Mouse (Mus musculus): Measurements from ENCODE around the gene Il1r2. TPM values are rescaled to one million over a fixed set of nuclear protein-coding genes. Genes with fewer than 3 reads are reported as not detected.

Il1r2 gene
- polyA plus RNA-seq (2014; fragmentation: Nextera tagmentation; extraction: Ambion mirVana): 0.72 TPM in 2 replicates

- H3K4me1 ChIP-seq (replicated peaks; ENCODE audit: control insufficient read depth, insufficient read depth, low read length): no peaks in the 10 kb centered on the region
- DNase-seq (ENCODE audit: low spot score) (no peak), ATAC-seq (ENCODE audit: low FRiP score) (no peak)
- H3K4me3 ChIP-seq (replicated peaks; ENCODE audit: low read length): no peak within 1 kb of the TSS
- H3K4me2 ChIP-seq (replicated peaks): no peak within 1 kb of the TSS
- H3K36me3 ChIP-seq (replicated peaks; ENCODE audit: control insufficient read depth, insufficient read depth): no peaks in the 10 kb centered on the region
- H3K9ac ChIP-seq: no peak within 1 kb of the TSS
- H3K9me3 ChIP-seq (ENCODE audit: control insufficient read depth, low read length): no peaks in the 10 kb centered on the region
- 96% methylated on average over 5 of the region's 5 CpGs for WGBS
- H3K27ac ChIP-seq: no peak within 1 kb of the TSS
- no peaks in the 10 kb centered on the region for H3K27me3 ChIP-seq (ENCODE audit: control insufficient read depth, insufficient read depth, low read length)
These were observed at the start of gene Il1r2 for GRCm38 (mm10) chr1:40073779-40074178. TSS of gene Il1r2 (plus strand) at chr1:40074079.

- Histone ChIP-seq H3K4me1 (replicated peaks; ENCODE audit: control insufficient read depth, insufficient read depth, low read length) (no peaks in the 10 kb centered on the region), H3K27ac (no peak overlapping the region), H3K27me3 (ENCODE audit: control insufficient read depth, insufficient read depth, low read length) (no peaks in the 10 kb centered on the region), H3K4me2 (replicated peaks) (no peak overlapping the region), H3K36me3 (replicated peaks; ENCODE audit: control insufficient read depth, insufficient read depth) (peaks cover 84% of the 10 kb centered on the region), H3K9me3 (ENCODE audit: control insufficient read depth, low read length) (no peaks in the 10 kb centered on the region), H3K9ac (no peak overlapping the region), H3K4me3 (replicated peaks; ENCODE audit: low read length) (no peak overlapping the region)
- ATAC-seq (ENCODE audit: low FRiP score): no peak
- DNase-seq (ENCODE audit: low spot score): no peak
- 94% methylated on average over 27 of the region's 27 CpGs for WGBS
These were observed 49.1 kb upstream of the Il1r2 start for GRCm38 (mm10) chr1:40024554-40025320.

- Histone ChIP-seq H3K27ac (no peak overlapping the region), H3K4me2 (replicated peaks) (no peak overlapping the region), H3K4me1 (replicated peaks; ENCODE audit: control insufficient read depth, insufficient read depth, low read length) (no peaks in the 10 kb centered on the region), H3K9me3 (ENCODE audit: control insufficient read depth, low read length) (no peaks in the 10 kb centered on the region), H3K27me3 (ENCODE audit: control insufficient read depth, insufficient read depth, low read length) (no peaks in the 10 kb centered on the region), H3K4me3 (replicated peaks; ENCODE audit: low read length) (no peak overlapping the region), H3K9ac (no peak overlapping the region), H3K36me3 (replicated peaks; ENCODE audit: control insufficient read depth, insufficient read depth) (peaks cover 78% of the 10 kb centered on the region)
- ATAC-seq (ENCODE audit: low FRiP score) (no peak), DNase-seq (ENCODE audit: low spot score) (no peak)
- 86% methylated on average over 5 of the region's 5 CpGs for WGBS
These were observed 48.5 kb upstream of the Il1r2 start for GRCm38 (mm10) chr1:40025416-40025815.

- Histone ChIP-seq H3K36me3 (replicated peaks; ENCODE audit: control insufficient read depth, insufficient read depth) (peaks cover 62% of the 10 kb centered on the region), H3K9me3 (ENCODE audit: control insufficient read depth, low read length) (no peaks in the 10 kb centered on the region), H3K27me3 (ENCODE audit: control insufficient read depth, insufficient read depth, low read length) (no peaks in the 10 kb centered on the region), H3K27ac (no peak overlapping the region), H3K9ac (no peak overlapping the region), H3K4me3 (replicated peaks; ENCODE audit: low read length) (no peak overlapping the region), H3K4me1 (replicated peaks; ENCODE audit: control insufficient read depth, insufficient read depth, low read length) (no peaks in the 10 kb centered on the region), H3K4me2 (replicated peaks) (no peak overlapping the region)
- DNase-seq (ENCODE audit: low spot score) (no peak), ATAC-seq (ENCODE audit: low FRiP score) (no peak)
- 85% methylated on average over 7 of the region's 7 CpGs for WGBS
These were observed 46.7 kb upstream of the Il1r2 start for GRCm38 (mm10) chr1:40027116-40027620.

GRCm38 (mm10) chr1:40028207-40028998 lies 45.5 kb upstream of the Il1r2 start:
- no peak overlapping the region for H3K9ac ChIP-seq
- H3K4me2 ChIP-seq (replicated peaks): no peak overlapping the region
- H3K27me3 ChIP-seq (ENCODE audit: control insufficient read depth, insufficient read depth, low read length): no peaks in the 10 kb centered on the region
- H3K9me3 ChIP-seq (ENCODE audit: control insufficient read depth, low read length): no peaks in the 10 kb centered on the region
- H3K4me3 ChIP-seq (replicated peaks; ENCODE audit: low read length): no peak overlapping the region
- 0 out of 2 replicates have a peak, but pooled peaks have one; percentile 18 for ATAC-seq (ENCODE audit: low FRiP score)
- peaks cover 50% of the 10 kb centered on the region for H3K36me3 ChIP-seq (replicated peaks; ENCODE audit: control insufficient read depth, insufficient read depth)
- no peak overlapping the region for H3K27ac ChIP-seq
- no peaks in the 10 kb centered on the region for H3K4me1 ChIP-seq (replicated peaks; ENCODE audit: control insufficient read depth, insufficient read depth, low read length)
- DNase-seq (ENCODE audit: low spot score): no peak
- 88% methylated on average over 12 of the region's 12 CpGs for WGBS

GRCm38 (mm10) chr1:40029597-40029996 lies 44.3 kb upstream of the Il1r2 start:
- ATAC-seq (ENCODE audit: low FRiP score): no peak
- 94% methylated on average over 5 of the region's 5 CpGs for WGBS
- DNase-seq (ENCODE audit: low spot score): no peak
- H3K9me3 ChIP-seq (ENCODE audit: control insufficient read depth, low read length): no peaks in the 10 kb centered on the region
- peaks cover 38% of the 10 kb centered on the region for H3K36me3 ChIP-seq (replicated peaks; ENCODE audit: control insufficient read depth, insufficient read depth)
- no peak overlapping the region for H3K4me3 ChIP-seq (replicated peaks; ENCODE audit: low read length)
- H3K9ac ChIP-seq: no peak overlapping the region
- no peaks in the 10 kb centered on the region for H3K27me3 ChIP-seq (ENCODE audit: control insufficient read depth, insufficient read depth, low read length)
- H3K4me2 ChIP-seq (replicated peaks): no peak overlapping the region
- H3K4me1 ChIP-seq (replicated peaks; ENCODE audit: control insufficient read depth, insufficient read depth, low read length): no peaks in the 10 kb centered on the region
- no peak overlapping the region for H3K27ac ChIP-seq

GRCm38 (mm10) chr1:40030287-40030975 lies 43.4 kb upstream of the Il1r2 start:
- no peak for ATAC-seq (ENCODE audit: low FRiP score)
- Histone ChIP-seq H3K27ac (no peak overlapping the region), H3K36me3 (replicated peaks; ENCODE audit: control insufficient read depth, insufficient read depth) (peaks cover 29% of the 10 kb centered on the region), H3K4me1 (replicated peaks; ENCODE audit: control insufficient read depth, insufficient read depth, low read length) (no peaks in the 10 kb centered on the region), H3K9ac (no peak overlapping the region), H3K4me2 (replicated peaks) (no peak overlapping the region), H3K27me3 (ENCODE audit: control insufficient read depth, insufficient read depth, low read length) (no peaks in the 10 kb centered on the region), H3K4me3 (replicated peaks; ENCODE audit: low read length) (no peak overlapping the region), H3K9me3 (ENCODE audit: control insufficient read depth, low read length) (no peaks in the 10 kb centered on the region)
- WGBS: 90% methylated on average over 14 of the region's 14 CpGs
- DNase-seq (ENCODE audit: low spot score): no peak

GRCm38 (mm10) chr1:40030976-40031356 lies 42.9 kb upstream of the Il1r2 start:
- no peak overlapping the region for H3K9ac ChIP-seq
- 93% methylated on average over 8 of the region's 8 CpGs for WGBS
- H3K36me3 ChIP-seq (replicated peaks; ENCODE audit: control insufficient read depth, insufficient read depth): peaks cover 24% of the 10 kb centered on the region
- no peaks in the 10 kb centered on the region for H3K27me3 ChIP-seq (ENCODE audit: control insufficient read depth, insufficient read depth, low read length)
- H3K4me2 ChIP-seq (replicated peaks): no peak overlapping the region
- no peak overlapping the region for H3K4me3 ChIP-seq (replicated peaks; ENCODE audit: low read length)
- no peak for ATAC-seq (ENCODE audit: low FRiP score)
- no peak overlapping the region for H3K27ac ChIP-seq
- H3K9me3 ChIP-seq (ENCODE audit: control insufficient read depth, low read length): no peaks in the 10 kb centered on the region
- H3K4me1 ChIP-seq (replicated peaks; ENCODE audit: control insufficient read depth, insufficient read depth, low read length): no peaks in the 10 kb centered on the region
- DNase-seq (ENCODE audit: low spot score): no peak

GRCm38 (mm10) chr1:40031626-40032025 lies 42.3 kb upstream of the Il1r2 start:
- no peaks in the 10 kb centered on the region for H3K4me1 ChIP-seq (replicated peaks; ENCODE audit: control insufficient read depth, insufficient read depth, low read length)
- H3K9me3 ChIP-seq (ENCODE audit: control insufficient read depth, low read length): no peaks in the 10 kb centered on the region
- H3K27ac ChIP-seq: no peak overlapping the region
- no peaks in the 10 kb centered on the region for H3K27me3 ChIP-seq (ENCODE audit: control insufficient read depth, insufficient read depth, low read length)
- WGBS: 96% methylated on average over 2 of the region's 2 CpGs
- H3K4me2 ChIP-seq (replicated peaks): no peak overlapping the region
- no peak overlapping the region for H3K4me3 ChIP-seq (replicated peaks; ENCODE audit: low read length)
- peaks cover 17% of the 10 kb centered on the region for H3K36me3 ChIP-seq (replicated peaks; ENCODE audit: control insufficient read depth, insufficient read depth)
- ATAC-seq (ENCODE audit: low FRiP score) (no peak), DNase-seq (ENCODE audit: low spot score) (no peak)
- no peak overlapping the region for H3K9ac ChIP-seq

All from hindbrain, embryonic 14.5 days (tissue).